ENCODE assay signal across 9 mouse cellular contexts in the genomic region with DNA sequence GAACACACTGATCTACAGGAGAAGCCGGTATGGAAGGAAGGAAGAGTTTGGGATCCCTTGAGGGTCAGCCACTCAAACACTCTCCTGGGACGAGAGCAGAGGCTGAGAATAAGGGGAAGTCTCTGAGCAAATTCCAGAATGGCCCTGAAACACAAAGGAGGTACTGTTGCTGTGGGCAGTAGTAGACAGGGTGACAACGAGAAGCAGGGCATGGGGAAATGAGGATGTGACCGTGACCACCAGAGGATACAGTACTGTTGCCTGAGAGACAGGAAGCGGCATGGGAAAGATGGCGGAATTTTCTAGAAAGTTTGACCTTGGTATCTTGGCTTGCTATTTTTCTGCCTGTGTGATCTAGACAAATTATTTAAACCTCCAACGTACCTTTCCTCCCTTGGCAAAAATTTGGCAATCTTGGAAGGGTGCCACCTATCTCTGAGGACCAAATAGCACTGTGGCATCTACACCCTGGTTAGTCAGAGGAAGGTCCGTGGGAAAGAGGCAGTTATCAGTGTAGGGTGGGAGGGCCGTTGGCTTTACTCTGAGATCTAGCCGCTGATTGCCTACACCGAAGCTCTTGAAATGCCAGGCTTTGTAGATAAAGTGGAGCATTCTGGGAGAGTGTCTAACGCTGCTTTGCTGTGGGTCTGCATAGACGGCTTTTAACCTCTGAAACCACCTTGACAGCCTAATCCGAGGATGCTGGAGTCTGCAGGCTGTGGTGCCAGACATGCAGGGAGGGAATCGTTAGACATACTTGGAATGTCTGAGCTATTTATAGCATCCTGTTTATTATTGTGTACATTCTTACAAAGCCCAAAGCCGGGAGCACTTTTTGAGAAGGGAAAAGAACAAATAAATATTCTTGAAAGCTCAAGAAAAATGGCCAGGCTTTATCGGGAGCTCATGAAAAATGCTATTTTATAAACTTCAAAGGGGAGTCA.
DNase-seq lines count a peak whose midpoint lies in the region; ATAC-seq lines count a peak whose summit lies in the region.
"Had no signal": no experiment of that assay in that cellular context is flagged by ENCODE, and none has a peak within 500 bp of the region (broad histone marks: within the 10 kb centered on the region; RNA-seq: fewer than 3 reads in every experiment).

No protein-coding gene starts in this region.

- H3K36me3 ChIP-seq in heart, embryonic 11.5 days (ENCODE audit: control insufficient read depth, insufficient read depth, low read length), result peaks cover 29% of the 10 kb centered on the region
- H3K36me3 ChIP-seq in midbrain, embryonic 16.5 days (ENCODE audit: control insufficient read depth, insufficient read depth, low read length), result peaks cover 54% of the 10 kb centered on the region
- H3K36me3 ChIP-seq in midbrain, embryonic 11.5 days (ENCODE audit: control insufficient read depth, insufficient read depth, low read length), result no peaks in the 10 kb centered on the region
- H3K36me3 ChIP-seq in liver, embryonic 11.5 days (ENCODE audit: control insufficient read depth, insufficient read depth, low read length), result no peaks in the 10 kb centered on the region

- DNase-seq in heart, adult 18-20 months, result no peak
- no peak for DNase-seq in midbrain, embryonic 11.5 days (ENCODE audit: low spot score, missing footprints)
- DNase-seq in liver, embryonic 11.5 days (ENCODE audit: low spot score), result no peak
- peak; percentile 64 for DNase-seq in yolk sac, embryonic 10.5 days (ENCODE audit: low spot score)
- no peak for DNase-seq in cerebellum, postnatal 14 days
- no peak for DNase-seq in cerebellum, adult 18-20 months

- WGBS in heart, embryonic 11.5 days (ENCODE audit: insufficient replicate concordance), result 30% methylated on average over 17 of the region's 17 CpGs
- whole genome bisulfite sequencing in midbrain, embryonic 16.5 days, result 75% methylated on average over 17 of the region's 17 CpGs
- WGBS in midbrain, embryonic 11.5 days, result 79% methylated on average over 17 of the region's 17 CpGs
- WGBS in liver, embryonic 11.5 days, result 48% methylated on average over 17 of the region's 17 CpGs

- ATAC-seq in heart, embryonic 11.5 days (replicated peaks; ENCODE audit: insufficient number of reproducible peaks, low FRiP score, low TSS enrichment), result peak; percentile 37; the same call in 1 of the 2 replicates
- no peak for ATAC-seq in midbrain, embryonic 16.5 days
- ATAC-seq in midbrain, embryonic 11.5 days (ENCODE audit: low FRiP score), result no peak
- peak; percentile 60 for ATAC-seq in liver, embryonic 11.5 days (replicated peaks; ENCODE audit: low FRiP score)

- H3K4me2 ChIP-seq in heart, embryonic 11.5 days, result 0 out of 2 replicates have a peak overlapping the region, but pooled peaks have one; percentile 1
- H3K4me2 ChIP-seq in midbrain, embryonic 16.5 days (ENCODE audit: low read length), result no peak overlapping the region
- H3K4me2 ChIP-seq in midbrain, embryonic 11.5 days, result no peak overlapping the region
- H3K4me2 ChIP-seq in liver, embryonic 11.5 days, result no peak overlapping the region

- H3K9ac ChIP-seq in heart, embryonic 11.5 days (ENCODE audit: low read depth, low read length), result no peak overlapping the region
- H3K9ac ChIP-seq in midbrain, embryonic 16.5 days (ENCODE audit: low read depth, low read length), result no peak overlapping the region
- H3K9ac ChIP-seq in midbrain, embryonic 11.5 days (ENCODE audit: low read length), result no peak overlapping the region
- no peak overlapping the region for H3K9ac ChIP-seq in liver, embryonic 11.5 days (ENCODE audit: low read depth, low read length)

- H3K9me3 ChIP-seq in heart, embryonic 11.5 days (replicated peaks; ENCODE audit: control insufficient read depth, low read length), result no peaks in the 10 kb centered on the region; the same call in 1 of the 2 replicates
- no peaks in the 10 kb centered on the region for H3K9me3 ChIP-seq in midbrain, embryonic 16.5 days (replicated peaks; ENCODE audit: control insufficient read depth, low read length, poor library complexity, severe bottlenecking)
- H3K9me3 ChIP-seq in midbrain, embryonic 11.5 days (ENCODE audit: control insufficient read depth, low read length), result no peaks in the 10 kb centered on the region
- no peaks in the 10 kb centered on the region for H3K9me3 ChIP-seq in liver, embryonic 11.5 days (ENCODE audit: control insufficient read depth, low read length)

- H3K4me1 ChIP-seq in heart, embryonic 11.5 days (ENCODE audit: control insufficient read depth, insufficient read depth, low read length), result peaks cover 7% of the 10 kb centered on the region
- no peaks in the 10 kb centered on the region for H3K4me1 ChIP-seq in midbrain, embryonic 16.5 days (ENCODE audit: control insufficient read depth, insufficient read depth, low read length)
- no peaks in the 10 kb centered on the region for H3K4me1 ChIP-seq in midbrain, embryonic 11.5 days (ENCODE audit: control insufficient read depth, insufficient read depth, low read length)
- peaks cover 3% of the 10 kb centered on the region; the same call in 1 of the 2 replicates for H3K4me1 ChIP-seq in liver, embryonic 11.5 days (replicated peaks; ENCODE audit: control insufficient read depth, insufficient read depth, low read length)

- peak overlapping the region; percentile 80 for H3K27ac ChIP-seq in heart, embryonic 11.5 days (ENCODE audit: low read depth, low read length)
- H3K27ac ChIP-seq in midbrain, embryonic 16.5 days (ENCODE audit: low read length), result peak overlapping the region; percentile 29; the same call in 1 of the 2 replicates
- no peak overlapping the region for H3K27ac ChIP-seq in midbrain, embryonic 11.5 days (ENCODE audit: low read depth, low read length)
- H3K27ac ChIP-seq in liver, embryonic 11.5 days (ENCODE audit: low read depth, low read length), result no peak overlapping the region

- H3K4me3 ChIP-seq in heart, embryonic 11.5 days (ENCODE audit: low read depth, low read length), result no peak overlapping the region
- no peak overlapping the region for H3K4me3 ChIP-seq in midbrain, embryonic 16.5 days (ENCODE audit: low read depth, low read length)
- no peak overlapping the region for H3K4me3 ChIP-seq in midbrain, embryonic 11.5 days (ENCODE audit: low read depth, low read length)
- H3K4me3 ChIP-seq in liver, embryonic 11.5 days (ENCODE audit: low read depth, low read length), result no peak overlapping the region
- H3K4me3 ChIP-seq: erythroblast, embryonic 14.5 days had no signal

- no peaks in the 10 kb centered on the region for H3K27me3 ChIP-seq in heart, embryonic 11.5 days (ENCODE audit: control insufficient read depth, insufficient read depth, low read length)
- no peaks in the 10 kb centered on the region for H3K27me3 ChIP-seq in midbrain, embryonic 16.5 days (ENCODE audit: control insufficient read depth, insufficient read depth, low read depth, low read length)
- no peaks in the 10 kb centered on the region for H3K27me3 ChIP-seq in midbrain, embryonic 11.5 days (ENCODE audit: control insufficient read depth, insufficient read depth, low read length)
- H3K27me3 ChIP-seq in liver, embryonic 11.5 days (replicated peaks; ENCODE audit: control insufficient read depth, insufficient read depth, low read length), result no peaks in the 10 kb centered on the region

Comparison
In these comparisons a context has a peak if more than half of its experiments do, and no peak if none do; other contexts are left out.
1. H3K27ac ChIP-seq: peak in heart, embryonic 11.5 days (single experiment) and midbrain, embryonic 16.5 days (single experiment); none in midbrain, embryonic 11.5 days (single experiment) and liver, embryonic 11.5 days (single experiment).
2. ATAC-seq: peak in heart, embryonic 11.5 days (single experiment) and liver, embryonic 11.5 days (single experiment); none in midbrain, embryonic 16.5 days (single experiment) and midbrain, embryonic 11.5 days (single experiment).